Mouse (Mus musculus): ENCODE data around the gene Pgrmc1.

- TF ChIP-seq CTCF (IDR thresholded peaks at IDR 0.05; ENCODE audit: low read depth, low read length) (no peak), POLR2A (IDR thresholded peaks at IDR 0.05; ENCODE audit: extremely low read depth, insufficient read depth, low read length) (no peak)
Observed at GRCm38 (mm10) chrX:36552055-36552587, 45.9 kb upstream of the Pgrmc1 start.
